Mouse (Mus musculus): ENCODE data around the gene Gm49387.

Gm49387 gene

GRCm38 (mm10) chr14:31640346-31640889, at the start of gene Gm49387:
Gm49387 (minus strand) TSS chr14:31640878.
- WGBS, result 3% methylated on average over 26 of the region's 26 CpGs

GRCm38 (mm10) chr14:31686231-31686630, 45.6 kb upstream of the Gm49387 start:
- WGBS, result 91% methylated on average over 1 of the region's 1 CpGs

GRCm38 (mm10) chr14:31685680-31686079, 45.0 kb upstream of the Gm49387 start:
- WGBS, result 88% methylated on average over 10 of the region's 10 CpGs

- 76% methylated on average over 7 of the region's 7 CpGs for WGBS
Observed at GRCm38 (mm10) chr14:31684343-31685040, 43.8 kb upstream of the Gm49387 start.

GRCm38 (mm10) chr14:31683610-31684009, 42.9 kb upstream of the Gm49387 start:
- 96% methylated on average over 2 of the region's 2 CpGs for WGBS

GRCm38 (mm10) chr14:31681931-31682555, 41.4 kb upstream of the Gm49387 start:
- 48% methylated on average over 5 of the region's 5 CpGs for WGBS

GRCm38 (mm10) chr14:31681291-31681690, 40.6 kb upstream of the Gm49387 start:
- 66% methylated on average over 9 of the region's 9 CpGs for WGBS

- WGBS, result 94% methylated on average over 3 of the region's 3 CpGs
Observed at GRCm38 (mm10) chr14:31680656-31681055, 40.0 kb upstream of the Gm49387 start.

GRCm38 (mm10) chr14:31671635-31672320, 31.1 kb upstream of the Gm49387 start:
- 69% methylated on average over 10 of the region's 10 CpGs for WGBS

- WGBS, result 38% methylated on average over 15 of the region's 15 CpGs
Observed at GRCm38 (mm10) chr14:31669642-31670490, 29.2 kb upstream of the Gm49387 start.

GRCm38 (mm10) chr14:31669161-31669611, 28.5 kb upstream of the Gm49387 start:
- WGBS, result 7% methylated on average over 13 of the region's 13 CpGs

GRCm38 (mm10) chr14:31668326-31668725, 27.6 kb upstream of the Gm49387 start:
- 54% methylated on average over 13 of the region's 13 CpGs for WGBS

- 71% methylated on average over 6 of the region's 6 CpGs for WGBS
Observed at GRCm38 (mm10) chr14:31667741-31668140, 27.1 kb upstream of the Gm49387 start.

- 95% methylated on average over 28 of the region's 28 CpGs for WGBS
Observed at GRCm38 (mm10) chr14:31666931-31667705, 26.4 kb upstream of the Gm49387 start.

GRCm38 (mm10) chr14:31665566-31665940, 24.9 kb upstream of the Gm49387 start:
- 65% methylated on average over 4 of the region's 4 CpGs for WGBS

GRCm38 (mm10) chr14:31664903-31665565, 24.4 kb upstream of the Gm49387 start:
- WGBS, result 49% methylated on average over 12 of the region's 12 CpGs

- 44% methylated on average over 18 of the region's 18 CpGs for WGBS
Observed at GRCm38 (mm10) chr14:31664100-31664902, 23.6 kb upstream of the Gm49387 start.

GRCm38 (mm10) chr14:31663376-31664099, 22.9 kb upstream of the Gm49387 start:
- WGBS, result 82% methylated on average over 13 of the region's 13 CpGs

Data from cerebral cortex, adult 2 months (tissue).